Mouse (Mus musculus) ES-Bruce4 (cell line): ENCODE data around the gene Rhod. TPM values are rescaled to one million over a fixed set of nuclear protein-coding genes. Genes with fewer than 3 reads are reported as not detected.

Experiments
- H3K27ac ChIP-seq: 2 replicates; pipeline ENCODE4 v1.5.1; 2012; ENCODE audit warnings: low read length, inconsistent platforms; ENCODE audit not compliant: insufficient read depth
- H3K27me3 ChIP-seq: 2 replicates; pipeline ENCODE4 v1.6.1; 2012; ENCODE audit warnings: mild to moderate bottlenecking, low read length, inconsistent platforms; ENCODE audit not compliant: control insufficient read depth, poor library complexity, insufficient read depth, severe bottlenecking
- H3K36me3 ChIP-seq: 2 replicates; pipeline ENCODE4 v1.6.1; 2012; ENCODE audit warnings: inconsistent platforms, mild to moderate bottlenecking, low read length, moderate library complexity; ENCODE audit not compliant: control insufficient read depth, poor library complexity, insufficient read depth, severe bottlenecking
- H3K4me1 ChIP-seq: one replicate; pipeline ENCODE4 v1.8.1; 2011; ENCODE audit warnings: low read length; ENCODE audit not compliant: control insufficient read depth, insufficient read depth
- H3K4me3 ChIP-seq: 2 replicates; pipeline ENCODE4 v1.5.1; 2011; ENCODE audit warnings: low read depth, mild to moderate bottlenecking, low read length
- H3K9ac ChIP-seq: 2 replicates; pipeline ENCODE4 v1.6.1; 2012; ENCODE audit warnings: low read depth, mild to moderate bottlenecking, inconsistent platforms; ENCODE audit not compliant: poor library complexity, severe bottlenecking
- H3K9me3 ChIP-seq: replicated peaks from 2 replicates; pipeline ENCODE4 v1.6.1; 2012; ENCODE audit warnings: mild to moderate bottlenecking, low read length, inconsistent platforms; ENCODE audit not compliant: control insufficient read depth, poor library complexity, insufficient read depth, severe bottlenecking
- CTCF ChIP-seq: IDR thresholded peaks from one replicate; pipeline ENCODE4 v1.8.1; 2011; ENCODE audit warnings: low read depth, low read length
- EP300 ChIP-seq: IDR thresholded peaks from 2 replicates; pipeline ENCODE4 v1.6.1; 2011; ENCODE audit warnings: low read depth, low read length; ENCODE audit not compliant: insufficient read depth
- POLR2A ChIP-seq: IDR thresholded peaks from one replicate; pipeline ENCODE4 v1.8.1; 2011; ENCODE audit warnings: low read length; ENCODE audit not compliant: insufficient read depth
- polyA plus RNA-seq: library from polyadenylated mRNA; stranded (reverse); fragments of >200 nt; gene quantifications from 2 replicates; pipeline ENCODE4 v1.2.4, GENCODE M21; 2011; ENCODE audit warnings: low read depth; ENCODE audit not compliant: missing spikeins, insufficient read depth, insufficient read length

The Rhod gene
- polyA plus RNA-seq, 1 experiment: 16.9 TPM

GRCm38 (mm10) chr19:4414631-4415030, 24.6 kb downstream of the Rhod start:
- TF ChIP-seq EP300 (no peak), POLR2A (no peak), CTCF (no peak)
- Histone ChIP-seq H3K27me3 (peaks cover 1% of the 10 kb centered on the region; the same call in 1 of the 2 replicates), H3K4me1 (no peaks in the 10 kb centered on the region), H3K27ac (no peak overlapping the region), H3K9ac (no peak overlapping the region), H3K4me3 (no peak overlapping the region), H3K36me3 (no peaks in the 10 kb centered on the region), H3K9me3 (no peaks in the 10 kb centered on the region)

- Histone ChIP-seq H3K36me3 (no peaks in the 10 kb centered on the region), H3K9ac (no peak overlapping the region), H3K27me3 (peaks cover 1% of the 10 kb centered on the region; the same call in 1 of the 2 replicates), H3K4me1 (no peaks in the 10 kb centered on the region), H3K4me3 (no peak overlapping the region), H3K9me3 (no peaks in the 10 kb centered on the region), H3K27ac (no peak overlapping the region)
- TF ChIP-seq CTCF (no peak), EP300 (no peak), POLR2A (no peak)
These were observed 30.2 kb downstream of the Rhod start for GRCm38 (mm10) chr19:4409062-4409461.

GRCm38 (mm10) chr19:4404840-4405239, 34.4 kb downstream of the Rhod start:
- no peaks in the 10 kb centered on the region for H3K9me3 ChIP-seq
- H3K27me3 ChIP-seq: no peaks in the 10 kb centered on the region
- H3K4me1 ChIP-seq: no peaks in the 10 kb centered on the region
- H3K36me3 ChIP-seq: no peaks in the 10 kb centered on the region
- TF ChIP-seq POLR2A: no peak
- TF ChIP-seq CTCF: no peak
- TF ChIP-seq EP300: no peak
- H3K4me3 ChIP-seq: no peak overlapping the region
- H3K27ac ChIP-seq: no peak overlapping the region
- H3K9ac ChIP-seq: no peak overlapping the region

- no peaks in the 10 kb centered on the region for H3K4me1 ChIP-seq
- no peaks in the 10 kb centered on the region; the same call in 1 of the 2 replicates for H3K27me3 ChIP-seq
- no peaks in the 10 kb centered on the region for H3K36me3 ChIP-seq
- no peaks in the 10 kb centered on the region for H3K9me3 ChIP-seq
- TF ChIP-seq EP300: no peak
- no peak overlapping the region for H3K27ac ChIP-seq
- no peak overlapping the region for H3K4me3 ChIP-seq
- H3K9ac ChIP-seq: no peak overlapping the region
These were observed 40.3 kb downstream of the Rhod start for GRCm38 (mm10) chr19:4398959-4399358.

- TF ChIP-seq POLR2A: no peak
- no peak for TF ChIP-seq CTCF
- TF ChIP-seq EP300: no peak
- H3K27ac ChIP-seq: no peak overlapping the region
- peak overlapping the region; percentile 99 for H3K9ac ChIP-seq
- H3K4me1 ChIP-seq: no peaks in the 10 kb centered on the region
- no peaks in the 10 kb centered on the region for H3K9me3 ChIP-seq
- H3K27me3 ChIP-seq: no peaks in the 10 kb centered on the region; the same call in 1 of the 2 replicates
- H3K4me3 ChIP-seq: peak overlapping the region; percentile 73
- H3K36me3 ChIP-seq: no peaks in the 10 kb centered on the region; the same call in 1 of the 2 replicates
These were observed 40.6 kb downstream of the Rhod start for GRCm38 (mm10) chr19:4398630-4398948.

- Histone ChIP-seq H3K9ac (peak within 1 kb of the TSS; percentile 99), H3K27me3 (no peaks in the 10 kb centered on the region; the same call in 1 of the 2 replicates), H3K4me3 (peak within 1 kb of the TSS; percentile 73), H3K36me3 (no peaks in the 10 kb centered on the region; the same call in 1 of the 2 replicates), H3K27ac (peak within 1 kb of the TSS; percentile 22; the same call in 1 of the 2 replicates), H3K4me1 (no peaks in the 10 kb centered on the region), H3K9me3 (no peaks in the 10 kb centered on the region)
- TF ChIP-seq EP300: no peak
- no peak for TF ChIP-seq POLR2A
- TF ChIP-seq CTCF: no peak
These were observed 41.2 kb downstream of the Rhod start, which contains the start of gene Kdm2a for GRCm38 (mm10) chr19:4397798-4398629. Gene Kdm2a, minus strand, starts transcription at chr19:4398285.
